Mouse (Mus musculus) spleen, postnatal 36 days (tissue): Measurements from ENCODE around the gene Gcnt1.
A peak's percentile ranks its signal among the peaks of the same experiment; 100 is the strongest.

Source experiments
- DNase-seq, 2 experiments: peaks; one replicate each; pipeline ENCODE4 v3.0.0; 2022; ENCODE audit warnings: low spot score in 2 of 2, mixed read lengths in 1 of 2

Gcnt1 gene

GRCm38 (mm10) chr19:17323689-17324241, 48.9 kb downstream of the Gcnt1 start:
- DNase-seq: no peak

- DNase-seq: peak; percentile 62 to 78
Observed at GRCm38 (mm10) chr19:17323006-17323688, 49.5 kb downstream of the Gcnt1 start.

GRCm38 (mm10) chr19:17319770-17320169, 52.9 kb downstream of the Gcnt1 start:
- peak; percentile 42 to 45 for DNase-seq

GRCm38 (mm10) chr19:17318733-17319132, 53.9 kb downstream of the Gcnt1 start:
- no peak for DNase-seq

GRCm38 (mm10) chr19:17316311-17317003, 56.2 kb downstream of the Gcnt1 start:
- no peak for DNase-seq

- DNase-seq: peak in 1 of 2 experiments; percentile 31
Observed at GRCm38 (mm10) chr19:17314451-17314850, 58.2 kb downstream of the Gcnt1 start.

- DNase-seq: no peak
Observed at GRCm38 (mm10) chr19:17313766-17314165, 58.9 kb downstream of the Gcnt1 start.

- DNase-seq: no peak
Observed at GRCm38 (mm10) chr19:17312671-17313180, 59.9 kb downstream of the Gcnt1 start.

- no peak for DNase-seq
Observed at GRCm38 (mm10) chr19:17311501-17311900, 61.1 kb downstream of the Gcnt1 start.

GRCm38 (mm10) chr19:17311031-17311430, 61.6 kb downstream of the Gcnt1 start:
- no peak for DNase-seq

GRCm38 (mm10) chr19:17296081-17296480, 76.6 kb downstream of the Gcnt1 start:
- DNase-seq: no peak

GRCm38 (mm10) chr19:17295211-17295766, 77.4 kb downstream of the Gcnt1 start:
- no peak for DNase-seq

GRCm38 (mm10) chr19:17294136-17294535, 78.5 kb downstream of the Gcnt1 start:
- DNase-seq: no peak

GRCm38 (mm10) chr19:17289526-17289925, 83.1 kb downstream of the Gcnt1 start:
- no peak for DNase-seq

GRCm38 (mm10) chr19:17286004-17286403, 86.6 kb downstream of the Gcnt1 start:
- no peak for DNase-seq

- no peak for DNase-seq
Observed at GRCm38 (mm10) chr19:17283317-17283716, 89.3 kb downstream of the Gcnt1 start.

GRCm38 (mm10) chr19:17278381-17279051, 94.1 kb downstream of the Gcnt1 start:
- DNase-seq: peak; percentile 25 to 31
